Mouse (Mus musculus) liver, embryonic 14.5 days (tissue): ENCODE results near the gene Vwa5b1. TPM values are rescaled to one million over a fixed set of nuclear protein-coding genes. Genes with fewer than 3 reads are reported as not detected.

Experiments used
- ATAC-seq: fragments of 200-750 bp; cut with Nextera tagmentation; 2 replicates; pipeline ENCODE4 v1.8.0; 2017; ENCODE audit warnings: moderate number of reproducible peaks, mild to moderate bottlenecking, moderate library complexity; ENCODE audit not compliant: insufficient read depth
- DNase-seq, 3 experiments: peaks; one replicate each; pipeline ENCODE4 v3.0.0-alpha.2; 2012 to 2013; ENCODE audit warnings: low read depth in 3 of 3, low spot score in 3 of 3
- H3K27ac ChIP-seq: fragments of 300-500 bp; sonication (generic); 2 replicates; pipeline ENCODE4 v1.5.1; 2014; ENCODE audit warnings: moderate library complexity, mild to moderate bottlenecking, control low read depth, inconsistent platforms
- H3K27me3 ChIP-seq: fragments of 300-500 bp; sonication (generic); 2 replicates; pipeline ENCODE4 v1.6.1; 2014; ENCODE audit warnings: mild to moderate bottlenecking, low read length, moderate library complexity; ENCODE audit not compliant: control insufficient read depth, insufficient read depth
- H3K36me3 ChIP-seq: fragments of 300-500 bp; sonication (generic); replicated peaks from 2 replicates; pipeline ENCODE4 v1.6.1; 2014; ENCODE audit warnings: low read depth; ENCODE audit not compliant: control insufficient read depth, insufficient read depth
- H3K4me1 ChIP-seq, 2 experiments: fragments of 200-500 bp in 1 of 2; fragments of 300-500 bp in 1 of 2; sonication (generic) in 1 of 2; replicated peaks; 2 replicates each; pipeline ENCODE4 v1.6.1; 2012 to 2014; ENCODE audit warnings: antibody characterized with exemption in 1 of 2, inconsistent platforms in 1 of 2, low read length in 1 of 2; ENCODE audit not compliant: control insufficient read depth in 2 of 2, insufficient read depth in 2 of 2
- H3K4me2 ChIP-seq: fragments of 300-500 bp; sonication (generic); 2 replicates; pipeline ENCODE4 v1.6.1; 2014; ENCODE audit warnings: low read depth, mild to moderate bottlenecking, control low read depth, moderate library complexity
- H3K4me3 ChIP-seq, 2 experiments: fragments of 200-500 bp in 1 of 2; fragments of 300-500 bp in 1 of 2; sonication (generic) in 1 of 2; 2 replicates each; pipeline ENCODE4 v1.5.1; 2012 to 2014; ENCODE audit warnings: low read depth in 2 of 2, low read length in 2 of 2, mild to moderate bottlenecking in 2 of 2, control low read depth in 1 of 2, inconsistent platforms in 1 of 2, moderate library complexity in 1 of 2; ENCODE audit not compliant: insufficient read depth in 1 of 2
- H3K9ac ChIP-seq: fragments of 300-500 bp; sonication (generic); replicated peaks from 2 replicates; pipeline ENCODE4 v1.6.1; 2014; ENCODE audit warnings: mild to moderate bottlenecking, control low read depth, moderate library complexity
- H3K9me3 ChIP-seq: fragments of 300-500 bp; sonication (generic); 2 replicates; pipeline ENCODE4 v1.6.1; 2016; ENCODE audit warnings: low read length, mixed read lengths; ENCODE audit not compliant: control insufficient read depth
- CTCF ChIP-seq: IDR thresholded peaks from 2 replicates; pipeline ENCODE4 v1.5.1; 2016; ENCODE audit warnings: antibody characterized with exemption, low read depth, control low read depth
- EP300 ChIP-seq: IDR thresholded peaks from 2 replicates; pipeline ENCODE4 v1.6.1; 2016; ENCODE audit warnings: antibody characterized with exemption, low read depth
- WGBS: fragments of 180-500 bp; shearing (Covaris S2); extraction: QIAGEN DNeasy Blood & Tissue Kit; methylation state at CpG from one replicate; pipeline ENCODE4 v1.1.7; 2014; ENCODE audit not compliant: insufficient replicate concordance; 5-methylcytosine and 5-hydroxymethylcytosine counted together
- polyA plus RNA-seq, 2 experiments: library from polyadenylated mRNA; depleted of rRNA in 1 of 2; stranded (reverse) in 1 of 2; unstranded in 1 of 2; fragments of >200 nt; fragmentation: Nextera tagmentation in 1 of 2; extraction: Ambion mirVana in 1 of 2; gene quantifications; 2 replicates each; pipeline versions ENCODE4 v1.2.1 to v1.2.3; 2012 to 2014

The Vwa5b1 gene
- polyA plus RNA-seq, 2 experiments, result not detected

DNA sequence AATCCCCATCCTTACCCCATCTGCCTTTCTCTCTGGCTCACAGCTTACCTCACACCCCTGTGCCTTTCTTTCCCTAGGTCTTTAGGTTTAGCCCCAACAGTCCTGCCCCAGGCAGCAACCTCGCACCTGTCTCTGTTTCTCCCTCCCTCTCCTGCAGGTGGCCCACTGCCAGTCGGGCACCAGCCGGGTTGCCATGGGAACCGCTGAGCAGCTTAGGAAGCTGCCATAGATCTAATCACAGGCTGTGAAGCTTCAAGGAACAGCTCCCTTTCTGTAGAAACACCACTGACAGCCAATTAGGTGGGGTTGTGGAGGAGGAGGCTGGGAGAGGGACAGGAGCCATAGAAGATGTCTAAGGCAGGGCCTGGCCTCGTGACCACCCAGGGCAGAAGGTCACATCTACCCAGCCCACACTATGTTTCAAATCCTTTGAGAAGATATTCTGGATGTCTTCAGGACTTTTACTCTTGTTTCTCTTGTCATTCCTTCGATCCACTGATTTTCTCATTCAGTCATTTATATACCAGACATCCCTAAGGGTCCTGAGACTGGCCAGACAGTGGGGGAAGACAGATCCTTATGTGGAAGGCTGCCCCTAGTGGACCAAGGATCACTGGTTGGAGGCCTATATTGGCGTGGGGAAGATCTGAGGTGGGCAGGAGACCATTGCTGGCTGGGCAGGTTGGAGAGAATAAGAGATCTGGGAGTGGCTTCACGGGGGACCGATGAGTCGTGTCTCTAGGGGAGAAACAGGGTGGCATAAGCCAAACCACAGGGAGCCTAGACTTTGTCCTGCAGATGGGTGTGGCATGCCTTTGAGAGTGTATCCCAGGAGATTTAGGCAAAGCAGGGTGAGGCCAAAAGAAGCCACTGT is 98.2 kb downstream of the Vwa5b1 start:
- Histone ChIP-seq H3K4me2 (no peak overlapping the region), H3K27me3 (no peaks in the 10 kb centered on the region), H3K4me3 (no peak overlapping the region), H3K9me3 (no peaks in the 10 kb centered on the region; the same call in 1 of the 2 replicates), H3K9ac (no peak overlapping the region), H3K27ac (no peak overlapping the region), H3K36me3 (no peaks in the 10 kb centered on the region), H3K4me1 (no peaks in the 10 kb centered on the region)
- 26% methylated on average over 10 of the region's 10 CpGs for WGBS
- ATAC-seq, result no peak
- DNase-seq, result no peak
- no peak for TF ChIP-seq EP300
- TF ChIP-seq CTCF, result no peak

DNA sequence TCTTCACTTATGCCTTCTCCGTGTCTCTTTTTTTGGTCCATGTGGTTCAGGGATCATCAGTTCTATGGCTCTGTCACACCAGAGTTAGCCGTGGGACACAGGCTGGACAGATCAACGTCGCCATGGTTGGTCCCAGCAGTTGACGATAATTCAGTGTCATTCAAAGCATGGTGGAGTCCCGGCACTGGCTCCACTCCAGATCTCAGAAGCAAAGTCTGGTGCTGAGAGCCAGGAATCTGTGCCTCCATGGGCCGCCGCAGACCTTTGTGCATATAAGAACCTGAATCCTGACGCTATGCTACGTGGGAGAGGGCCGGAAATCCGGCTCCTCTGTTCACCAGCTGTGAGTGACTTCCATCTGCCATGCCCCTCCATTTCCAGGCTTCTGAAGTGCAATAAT is 100.1 kb downstream of the Vwa5b1 start:
- TF ChIP-seq CTCF (no peak), EP300 (no peak)
- DNase-seq (no peak), ATAC-seq (no peak)

GRCm38 (mm10) chr4:138533877-138534276 is 101.8 kb downstream of the Vwa5b1 start:
- no peaks in the 10 kb centered on the region; the same call in 1 of the 2 replicates for H3K9me3 ChIP-seq
- no peaks in the 10 kb centered on the region for H3K27me3 ChIP-seq
- H3K27ac ChIP-seq, result no peak overlapping the region
- H3K4me1 ChIP-seq, result no peaks in the 10 kb centered on the region
- 51% methylated on average over 2 of the region's 2 CpGs for WGBS
- H3K4me3 ChIP-seq, result no peak overlapping the region
- ATAC-seq, result no peak
- no peak overlapping the region for H3K9ac ChIP-seq
- TF ChIP-seq CTCF (no peak), EP300 (no peak)
- DNase-seq, result no peak
- no peaks in the 10 kb centered on the region for H3K36me3 ChIP-seq
- no peak overlapping the region for H3K4me2 ChIP-seq

More for the DNA sequence above, 100.1 kb downstream of the Vwa5b1 start:
- no peak overlapping the region for H3K4me2 ChIP-seq
- H3K9me3 ChIP-seq, result no peaks in the 10 kb centered on the region; the same call in 1 of the 2 replicates
- no peak overlapping the region for H3K4me3 ChIP-seq
- WGBS, result 80% methylated on average over 12 of the region's 12 CpGs
- H3K4me1 ChIP-seq, result no peaks in the 10 kb centered on the region
- H3K27ac ChIP-seq, result no peak overlapping the region
- H3K27me3 ChIP-seq, result no peaks in the 10 kb centered on the region
- H3K36me3 ChIP-seq, result no peaks in the 10 kb centered on the region
- no peak overlapping the region for H3K9ac ChIP-seq

DNA sequence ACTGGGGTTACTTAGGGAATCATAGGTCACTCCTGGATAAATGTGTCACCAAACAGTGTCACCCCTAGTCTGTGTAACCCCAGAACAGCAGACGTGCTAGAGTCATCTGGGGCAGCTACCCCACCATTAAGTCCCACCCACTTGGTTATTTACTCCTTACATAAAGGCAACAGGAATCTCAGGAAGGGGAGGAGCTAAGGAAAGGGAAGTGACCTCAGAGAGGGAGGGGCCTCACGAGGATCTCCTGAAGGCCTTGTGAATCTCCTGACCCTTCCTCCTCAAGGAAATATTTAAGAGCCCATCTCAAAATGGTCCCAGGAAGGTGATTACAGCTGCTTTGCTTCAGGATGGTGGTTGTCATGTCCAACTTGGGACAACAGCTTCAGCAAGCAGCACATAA is 103.9 kb downstream of the Vwa5b1 start:
- Histone ChIP-seq H3K27ac (no peak overlapping the region), H3K36me3 (no peaks in the 10 kb centered on the region), H3K4me2 (no peak overlapping the region), H3K4me1 (no peaks in the 10 kb centered on the region), H3K9me3 (no peaks in the 10 kb centered on the region; the same call in 1 of the 2 replicates), H3K27me3 (no peaks in the 10 kb centered on the region), H3K9ac (no peak overlapping the region), H3K4me3 (no peak overlapping the region)
- ATAC-seq, result no peak
- TF ChIP-seq CTCF, result no peak
- no peak for TF ChIP-seq EP300
- WGBS, result 49% methylated on average over 2 of the region's 2 CpGs
- DNase-seq, result no peak

GRCm38 (mm10) chr4:138530011-138530410 is 105.7 kb downstream of the Vwa5b1 start:
- Histone ChIP-seq H3K27ac (no peak overlapping the region), H3K4me3 (no peak overlapping the region), H3K9ac (no peak overlapping the region), H3K4me2 (no peak overlapping the region), H3K36me3 (no peaks in the 10 kb centered on the region), H3K4me1 (no peaks in the 10 kb centered on the region), H3K9me3 (no peaks in the 10 kb centered on the region; the same call in 1 of the 2 replicates), H3K27me3 (no peaks in the 10 kb centered on the region)
- no peak for ATAC-seq
- DNase-seq, result no peak
- TF ChIP-seq CTCF, result no peak
- 70% methylated on average over 6 of the region's 6 CpGs for WGBS
